Mouse (Mus musculus): Measurements from ENCODE around the gene Phc3.
"Not testable (repeated sequence)": the region's sequence is repeated elsewhere in the genome, so short reads cannot be mapped to it uniquely, and the experiment has no call there.

The Phc3 gene

GRCm38 (mm10) chr3:30860705-30861104 lies 108.5 kb downstream of the Phc3 start:
- CTCF ChIA-PET = interaction anchor here in 2 of 4 experiments (0.6 to 1.2 kb wide), 2 partner anchors 11 to 121 kb away, joined by 3 to 4 read pairs; no protein-coding TSS in a partner anchor
- POLR2A ChIA-PET = interaction anchor here in 1 of 4 experiments (0.8 to 1.5 kb wide), 4 partner anchors 10 to 220 kb away, joined by 3 read pairs; no protein-coding TSS in a partner anchor

DNA sequence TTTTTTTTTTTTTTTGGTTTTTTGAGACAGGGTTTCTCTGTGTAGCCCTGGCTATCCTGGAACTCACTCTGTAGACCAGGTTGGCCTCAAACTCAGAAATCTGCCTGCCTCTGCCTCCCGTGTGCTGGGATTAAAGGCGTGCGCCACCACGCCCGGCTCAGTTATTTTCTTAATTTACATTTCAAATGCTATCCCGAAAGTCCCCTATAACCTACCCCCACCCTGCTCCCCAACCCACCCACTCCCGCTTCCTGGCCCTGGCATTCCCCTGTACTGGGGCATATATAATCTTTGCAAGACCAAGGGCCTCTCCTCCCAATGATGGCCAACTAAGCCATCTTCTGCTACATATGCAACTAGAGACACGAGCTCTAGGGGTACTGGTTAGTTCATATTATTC lies 109.6 kb downstream of the Phc3 start:
- POLR2A ChIA-PET = interaction anchor here in 1 of 4 experiments (0.8 to 1.4 kb wide), 4 partner anchors 8 to 110 kb away, joined by 3 to 7 read pairs (median 4); partner anchors contain the start of gene Phc3
- CTCF ChIA-PET = not testable (repeated sequence)

- CTCF ChIA-PET = interaction anchor here in 2 of 4 experiments (0.6 to 1.4 kb wide), 4 partner anchors 9 to 283 kb away, joined by 3 to 7 read pairs (median 5); no protein-coding TSS in a partner anchor
- POLR2A ChIA-PET = interaction anchor here in 3 of 4 experiments (0.6 to 2.8 kb wide), 17 partner anchors 8 to 259 kb away, joined by 3 to 8 read pairs (median 3); partner anchors contain the start of gene Lrrc34 (in 1 of the 3)
These were observed 113.4 kb downstream of the Phc3 start, which contains the start of gene Gpr160 for GRCm38 (mm10) chr3:30855604-30856458. Gene Gpr160, plus strand, starts transcription at chr3:30855950.

GRCm38 (mm10) chr3:30853596-30853995 lies 115.6 kb downstream of the Phc3 start:
- ChIA-PET POLR2A (interaction anchor here in 2 of 4 experiments (1.1 to 2.8 kb wide), 6 partner anchors 10 to 203 kb away, joined by 3 to 8 read pairs (median 4); no protein-coding TSS in a partner anchor), CTCF (interaction anchor here in 1 of 4 experiments (1.5 kb wide), 1 partner anchor 109 kb away, joined by 4 read pairs; no protein-coding TSS in a partner anchor)

- POLR2A ChIA-PET = interaction anchor here in 1 of 4 experiments (0.7 to 1.3 kb wide), 3 partner anchors 11 to 252 kb away, joined by 3 to 7 read pairs (median 3); no protein-coding TSS in a partner anchor
- CTCF ChIA-PET = interaction anchor here in 1 of 4 experiments (0.7 kb wide), 1 partner anchor 173 kb away, joined by 4 read pairs; no protein-coding TSS in a partner anchor
These were observed 117.8 kb downstream of the Phc3 start for GRCm38 (mm10) chr3:30851422-30851821.
